Mouse (Mus musculus): ENCODE measurements around the gene Nrsn2.

DNA sequence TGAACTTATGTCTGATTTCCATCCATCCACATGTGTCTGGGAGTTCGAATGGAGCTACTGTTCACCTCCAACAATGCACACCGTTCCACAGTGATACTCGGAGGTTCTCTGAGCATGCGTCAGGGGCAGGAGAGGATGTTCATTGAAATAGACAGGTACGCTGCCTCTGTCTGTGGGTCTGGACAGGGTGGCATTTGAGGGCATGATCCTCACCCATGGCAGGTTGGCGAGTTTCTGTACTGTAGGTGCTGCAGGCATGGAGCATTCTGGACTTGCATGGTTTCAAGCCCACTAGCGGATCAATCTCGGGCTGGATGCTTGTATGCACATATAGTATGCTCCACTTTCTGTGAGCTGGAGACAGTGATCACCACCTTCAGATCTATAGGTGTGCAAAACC, 15.2 kb downstream of the Nrsn2 start:
- no peak for TF ChIP-seq CTCF (IDR thresholded peaks at IDR 0.05; ENCODE audit: control insufficient read depth, insufficient read depth, insufficient read length)
- TF ChIP-seq MAX (IDR thresholded peaks at IDR 0.05) = no peak
- no peak for TF ChIP-seq MYOG (IDR thresholded peaks at IDR 0.05; ENCODE audit: control insufficient read depth, extremely low read depth, insufficient read length)
- TF ChIP-seq USF1 (IDR thresholded peaks at IDR 0.05; ENCODE audit: low read depth) = no peak
- TF ChIP-seq CEBPB (IDR thresholded peaks at IDR 0.05; ENCODE audit: low read depth) = no peak
- TF ChIP-seq MYOD1 (IDR thresholded peaks at IDR 0.05; ENCODE audit: control insufficient read depth, insufficient read length, low read depth) = no peak
- no peak for TF ChIP-seq FOSL1 (IDR thresholded peaks at IDR 0.05; ENCODE audit: insufficient read depth, low read length, poor library complexity, severe bottlenecking)

Data from C2C12 (cell line).